Mouse (Mus musculus) Patski (cell line): Measurements from ENCODE around the gene Flcn. TPM values are rescaled to one million over a fixed set of nuclear protein-coding genes. Genes with fewer than 3 reads are reported as not detected.

Experiments
- ATAC-seq: fragments of 100-300 bp; one replicate; pipeline ENCODE4 v1.8.0; 2021
- CTCF ChIA-PET: fragments of 350-600 bp; sonication (Branson Sonifier 250); formaldehyde crosslinking; loops from one replicate; lab custom pipeline; 2022; ENCODE audit warnings: inconsistent platforms; lab: Charles Lee
- POLR2A ChIA-PET: fragments of 350-600 bp; sonication (Branson Sonifier 250); formaldehyde crosslinking; loops from one replicate; lab custom pipeline; 2022; ENCODE audit warnings: antibody characterized with exemption, inconsistent platforms; lab: Charles Lee
- DNase-seq: peaks from one replicate; pipeline ENCODE4 v3.0.0-alpha.2; 2011; ENCODE audit warnings: low read depth, low spot score
- H3K27me3 ChIP-seq: fragments of 371-371 bp; one replicate; pipeline ENCODE4 v1.5.1; 2021
- CTCF ChIP-seq: fragments of 100-300 bp; IDR thresholded peaks from one replicate; pipeline ENCODE4 v1.5.1; 2021
- in situ Hi-C: fragments of 300-500 bp; cut with MboI; formaldehyde crosslinking; loops from 3 replicates; pipeline ENCODE4 v1.11.1; 2018; ENCODE audit warnings: low pct_unique_long_range_greater_than_20kb, mixed read lengths
- polyA plus RNA-seq: library from polyadenylated mRNA; unstranded; gene quantifications from one replicate; pipeline ENCODE4 v1.2.3, GENCODE M21; 2021

Gene Flcn
- polyA plus RNA-seq, 1 experiment from 2014 or later: 41.3 TPM

DNA sequence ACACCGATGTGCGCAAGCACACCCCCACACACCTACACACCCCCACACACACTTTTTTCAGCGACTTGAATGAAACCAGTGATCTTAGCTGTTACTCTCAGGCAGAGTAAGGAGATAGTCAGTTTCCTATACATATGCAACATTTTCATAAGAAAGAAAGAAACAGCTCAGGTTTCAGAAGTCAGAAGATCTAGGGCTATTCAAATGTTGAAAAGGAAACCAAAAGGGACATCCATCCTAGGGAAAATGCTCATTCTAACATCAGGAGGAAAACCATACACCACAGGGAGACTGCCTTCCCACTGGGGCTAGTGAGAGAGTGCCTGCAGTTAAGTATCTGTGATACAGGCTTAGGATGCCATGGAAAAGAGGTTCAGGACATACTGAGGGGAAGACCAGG, 11.8 kb upstream of the Flcn start:
- in situ Hi-C loops: no loop called here
- no peak for TF ChIP-seq CTCF
- no peaks in the 10 kb centered on the region for H3K27me3 ChIP-seq
- ChIA-PET POLR2A (interaction anchor here (0.6 kb wide), 1 partner anchor 16 kb away, joined by 5 read pairs; no protein-coding TSS in a partner anchor), CTCF (interaction anchor here (1.7 kb wide), 1 partner anchor 17 kb away, joined by 5 read pairs; the partner anchor contains the start of gene Nt5m)
- ATAC-seq: no peak
- no peak for DNase-seq

DNA sequence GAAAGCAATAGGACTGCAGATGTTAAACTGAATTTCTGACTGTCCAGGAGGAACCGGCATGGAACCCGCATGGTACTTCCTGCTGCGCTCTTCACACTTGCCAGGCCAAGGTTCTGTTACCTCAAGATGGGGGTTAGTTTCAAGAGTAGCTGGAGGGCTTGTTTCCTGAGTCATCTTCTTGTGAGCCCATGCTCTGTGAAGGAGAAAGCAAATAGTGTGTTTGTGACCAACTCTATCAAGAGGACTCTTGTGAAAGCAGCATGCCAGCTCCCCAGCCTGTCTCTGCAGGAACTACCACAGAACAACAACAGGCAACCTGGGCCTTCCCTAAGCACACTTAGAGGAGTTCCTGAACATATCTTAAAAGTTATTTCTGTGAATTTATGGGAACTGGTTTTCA, 8.1 kb upstream of the Flcn start:
- TF ChIP-seq CTCF: no peak
- ChIA-PET POLR2A (no interaction called here), CTCF (interaction anchor here (0.9 kb wide), 1 partner anchor 28 kb away, joined by 3 read pairs; no protein-coding TSS in a partner anchor)
- ATAC-seq (no peak), DNase-seq (no peak)
- in situ Hi-C loops: no loop called here
- H3K27me3 ChIP-seq: no peaks in the 10 kb centered on the region

DNA sequence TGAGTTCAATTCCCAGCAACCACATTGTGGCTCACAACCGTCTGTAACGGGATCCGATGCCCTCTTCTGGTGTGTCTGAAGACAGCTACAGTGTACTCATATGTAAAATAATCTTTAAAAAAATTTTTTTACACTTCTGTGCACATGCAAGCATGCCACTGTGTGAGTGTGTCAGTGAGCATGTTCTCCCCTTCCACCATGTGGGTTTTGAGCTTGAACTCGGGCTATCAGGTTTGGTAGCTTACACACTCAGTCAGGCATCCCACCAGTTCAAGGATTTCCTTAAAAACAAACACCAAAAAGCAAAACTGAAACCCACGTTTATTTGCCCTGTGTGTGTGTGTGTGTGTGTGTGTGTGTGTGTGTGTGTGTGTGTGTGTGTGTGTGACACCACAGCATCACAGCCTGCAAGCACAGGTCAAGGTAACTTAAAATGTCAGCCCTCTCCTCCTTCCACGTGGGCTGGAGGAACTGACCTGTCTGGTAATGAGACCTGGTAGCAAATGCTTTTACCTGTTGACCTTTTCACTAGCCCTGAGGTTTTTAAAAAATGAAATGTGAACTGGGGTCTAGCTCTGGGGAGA, 5.8 kb upstream of the Flcn start:
- H3K27me3 ChIP-seq: no peaks in the 10 kb centered on the region
- ChIA-PET POLR2A (no interaction called here), CTCF (no interaction called here)
- ATAC-seq: no peak
- no peak for DNase-seq
- in situ Hi-C loops: no loop called here
- TF ChIP-seq CTCF: no peak

- H3K27me3 ChIP-seq: no peaks in the 10 kb centered on the region
- POLR2A ChIA-PET: no interaction called here
- ATAC-seq (no peak), DNase-seq (no peak)
- in situ Hi-C loops: no loop called here
- TF ChIP-seq CTCF: no peak
- CTCF ChIA-PET: no interaction called here
Observed at GRCm38 (mm10) chr11:59814936-59815335, 5.1 kb upstream of the Flcn start.

GRCm38 (mm10) chr11:59814311-59814710, 4.5 kb upstream of the Flcn start:
- ChIA-PET CTCF (no interaction called here), POLR2A (no interaction called here)
- in situ Hi-C loops: no loop called here
- ATAC-seq: no peak
- H3K27me3 ChIP-seq: no peaks in the 10 kb centered on the region
- no peak for TF ChIP-seq CTCF
- DNase-seq: no peak

DNA sequence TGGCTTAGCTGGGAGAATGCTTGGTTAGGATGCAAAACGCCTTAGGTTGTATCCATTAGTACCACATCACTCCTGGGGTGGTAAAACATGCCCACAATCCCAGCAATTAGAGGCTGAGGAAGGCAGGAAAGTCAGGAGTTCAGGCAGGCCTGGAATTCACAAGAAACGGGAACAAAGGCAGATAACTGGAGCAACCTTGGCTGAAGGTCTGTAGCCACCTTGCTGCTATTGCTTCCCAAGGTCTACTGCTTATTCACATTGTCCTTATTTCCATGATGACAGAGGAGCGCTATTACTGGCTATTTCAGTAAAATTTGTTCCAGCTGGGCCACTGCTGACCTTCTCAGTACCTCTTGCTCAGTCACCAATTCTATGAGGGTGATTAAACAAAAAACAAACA, 3.5 kb upstream of the Flcn start:
- in situ Hi-C loops: no loop called here
- TF ChIP-seq CTCF: no peak
- ChIA-PET POLR2A (no interaction called here), CTCF (no interaction called here)
- ATAC-seq (no peak), DNase-seq (no peak)
- no peaks in the 10 kb centered on the region for H3K27me3 ChIP-seq

DNA sequence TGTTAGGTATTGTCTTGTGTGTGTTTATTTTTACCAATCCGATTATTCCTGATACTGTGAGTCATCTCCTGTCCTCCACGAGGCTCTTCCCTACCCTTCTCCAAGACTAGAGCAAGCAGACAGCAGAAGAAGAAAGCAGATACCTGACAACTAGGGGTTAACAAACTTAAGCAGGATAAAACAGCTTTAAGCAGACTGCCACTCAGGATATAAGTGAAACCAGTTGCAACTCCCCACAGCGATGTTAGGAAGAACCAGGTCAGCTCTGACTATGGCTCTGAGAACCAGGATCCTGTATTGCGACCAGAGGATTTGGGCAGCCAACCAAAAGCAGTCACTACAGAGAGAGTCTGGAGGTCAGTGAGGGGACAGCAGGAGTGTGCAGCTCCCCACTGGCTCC, 1.4 kb upstream of the Flcn start:
- ChIA-PET POLR2A (interaction anchor here (1.4 kb wide), 2 partner anchors 11 to 13 kb away, joined by 3 read pairs; no protein-coding TSS in a partner anchor), CTCF (interaction anchor here (1.0 to 1.3 kb wide), 2 partner anchors 14 to 286 kb away, joined by 3 to 4 read pairs; no protein-coding TSS in a partner anchor)
- ATAC-seq: no peak
- H3K27me3 ChIP-seq: no peaks in the 10 kb centered on the region
- in situ Hi-C loops: no loop called here
- no peak for DNase-seq
- no peak for TF ChIP-seq CTCF

DNA sequence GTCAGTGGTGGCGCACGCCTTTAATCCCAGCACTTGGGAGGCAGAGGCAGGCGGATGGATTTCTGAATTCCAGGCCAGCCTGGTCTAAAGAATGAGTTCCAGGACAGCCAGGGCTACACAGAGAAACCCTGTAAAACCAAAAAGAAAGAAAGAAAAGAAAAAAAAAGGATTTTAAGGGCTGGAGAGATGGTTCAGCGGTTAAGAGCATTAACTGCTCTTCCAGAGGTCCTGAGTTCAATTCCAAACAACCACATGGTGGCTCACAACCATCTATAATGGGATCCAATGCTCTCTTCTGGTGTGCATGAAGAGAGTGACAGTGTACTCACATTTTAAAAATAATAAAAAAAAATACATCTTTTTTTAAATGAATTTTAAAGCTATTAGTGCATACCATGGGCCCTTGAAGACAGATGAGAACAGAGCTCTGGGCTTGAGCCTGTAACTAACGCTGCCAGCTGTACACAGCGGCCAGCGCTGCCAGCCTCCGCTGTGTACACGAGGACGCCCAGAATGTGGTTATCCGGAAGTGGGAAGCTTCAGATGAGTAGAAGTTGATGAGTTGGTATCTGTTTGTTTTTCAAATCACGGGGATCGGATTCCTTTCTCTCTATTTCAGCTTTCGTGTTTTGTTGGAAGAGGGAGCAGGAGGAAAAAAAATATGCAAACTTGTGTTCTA, 803 bp upstream of the Flcn start:
- in situ Hi-C loops: no loop called here
- no peak for TF ChIP-seq CTCF
- POLR2A ChIA-PET: interaction anchor here (0.8 to 1.4 kb wide), 3 partner anchors 10 to 14 kb away, joined by 3 read pairs; no protein-coding TSS in a partner anchor
- DNase-seq (no peak), ATAC-seq (no peak)
- CTCF ChIA-PET: interaction anchor here (1.0 to 1.3 kb wide), 2 partner anchors 14 to 285 kb away, joined by 3 to 4 read pairs; no protein-coding TSS in a partner anchor
- H3K27me3 ChIP-seq: no peaks in the 10 kb centered on the region

DNA sequence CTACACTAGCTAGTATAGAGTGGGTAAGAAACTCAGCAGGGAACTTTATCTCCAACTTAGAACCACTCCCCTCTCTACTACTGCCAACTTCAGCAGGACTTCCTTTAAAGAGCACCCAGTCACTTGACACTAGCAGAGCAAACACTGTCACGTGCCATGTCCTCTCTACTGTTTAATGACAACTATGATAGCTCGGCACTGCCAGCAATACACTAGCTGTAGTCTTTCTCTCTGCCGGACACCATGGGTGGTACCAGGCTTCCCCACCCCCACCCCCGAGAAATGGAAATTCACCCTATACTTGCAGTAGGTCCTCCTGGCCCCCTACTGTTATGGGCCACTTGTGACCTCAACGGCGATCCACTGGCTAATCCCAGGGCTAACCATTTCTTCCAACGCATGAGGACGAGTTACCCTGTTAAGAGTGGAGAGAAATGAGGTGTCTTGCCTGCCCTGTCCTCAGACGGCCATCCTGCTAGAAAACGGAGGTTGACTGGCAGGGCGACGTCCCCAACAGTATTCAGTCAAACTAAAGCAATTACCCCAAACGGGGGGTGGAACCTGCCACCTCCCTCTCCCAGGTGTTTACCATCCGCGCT, 646 bp downstream of the Flcn start:
- H3K27me3 ChIP-seq: no peaks in the 10 kb centered on the region
- ChIA-PET POLR2A (interaction anchor here (0.6 kb wide), 1 partner anchor 300 kb away, joined by 6 read pairs; no protein-coding TSS in a partner anchor), CTCF (interaction anchor here (1.4 to 1.5 kb wide), 2 partner anchors 31 to 185 kb away, joined by 3 read pairs; no protein-coding TSS in a partner anchor)
- TF ChIP-seq CTCF: no peak
- DNase-seq: no peak
- in situ Hi-C loops: no loop called here
- no peak for ATAC-seq

DNA sequence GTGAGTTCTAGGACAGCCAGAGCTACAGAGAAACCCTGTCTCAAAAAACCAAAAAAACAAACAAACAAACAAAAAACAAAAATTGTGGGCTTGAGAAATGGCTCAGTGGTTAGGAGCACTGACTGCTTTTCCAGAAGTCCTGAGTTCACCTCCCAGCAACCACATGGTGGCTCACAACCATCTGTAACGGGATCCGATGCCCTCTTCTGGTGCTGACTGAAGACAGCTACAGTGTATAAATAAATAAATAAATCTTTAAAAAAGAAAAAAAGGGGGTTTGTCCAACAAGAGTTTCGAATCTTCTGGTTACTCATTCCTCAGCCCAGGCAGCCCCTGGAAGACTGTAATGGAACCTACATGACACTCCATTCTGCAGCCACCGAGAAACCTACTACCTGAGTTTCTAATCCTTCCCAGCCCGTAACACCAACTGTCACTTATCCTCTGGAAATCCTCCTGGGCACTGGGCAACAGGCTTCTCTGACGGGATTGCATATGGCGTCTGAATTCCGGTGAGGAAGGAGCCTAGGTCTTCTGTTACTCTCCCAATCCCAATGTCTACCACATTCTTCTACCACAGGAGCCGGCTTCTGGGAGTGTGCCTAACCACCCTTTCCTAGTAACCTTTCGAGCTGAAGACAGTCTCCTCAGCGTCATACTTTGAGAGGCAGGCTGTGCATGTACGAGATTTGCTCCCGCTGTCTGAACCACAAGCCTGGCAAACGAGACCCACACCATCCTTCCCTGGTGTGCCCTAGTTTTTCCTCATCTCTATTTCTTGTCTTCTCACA, 1.5 kb downstream of the Flcn start:
- ChIA-PET POLR2A (no interaction called here), CTCF (interaction anchor here (1.4 to 1.5 kb wide), 2 partner anchors 30 to 185 kb away, joined by 3 read pairs; no protein-coding TSS in a partner anchor)
- in situ Hi-C loops: no loop called here
- no peak for TF ChIP-seq CTCF
- no peak for DNase-seq
- no peak for ATAC-seq
- H3K27me3 ChIP-seq: no peaks in the 10 kb centered on the region
